Mouse (Mus musculus) kidney, adult 11 months (tissue): ENCODE results near the gene Olfm1.

Experiments used
- DNase-seq: peaks from one replicate; pipeline ENCODE4 v3.0.0; 2022

Gene Olfm1

GRCm38 (mm10) chr2:28192821-28193689 lies at the start of gene Olfm1:
TSS of gene Olfm1 (plus strand) at chr2:28192992.
- peak; percentile 21 for DNase-seq

GRCm38 (mm10) chr2:28143417-28144045 lies 49.3 kb upstream of the Olfm1 start:
- DNase-seq = no peak

GRCm38 (mm10) chr2:28145702-28146101 lies 47.1 kb upstream of the Olfm1 start:
- DNase-seq = no peak

- DNase-seq = no peak
Observed at GRCm38 (mm10) chr2:28146152-28146551, 46.6 kb upstream of the Olfm1 start.

GRCm38 (mm10) chr2:28146685-28147084 lies 46.1 kb upstream of the Olfm1 start:
- DNase-seq = no peak

GRCm38 (mm10) chr2:28147248-28147794 lies 45.5 kb upstream of the Olfm1 start:
- DNase-seq = no peak

GRCm38 (mm10) chr2:28149688-28150087 lies 43.1 kb upstream of the Olfm1 start:
- no peak for DNase-seq

- no peak for DNase-seq
Observed at GRCm38 (mm10) chr2:28160568-28160967, 32.2 kb upstream of the Olfm1 start.

- DNase-seq = peak; percentile 7
Observed at GRCm38 (mm10) chr2:28165570-28165969, 27.2 kb upstream of the Olfm1 start.

GRCm38 (mm10) chr2:28169336-28169735 lies 23.5 kb upstream of the Olfm1 start:
- no peak for DNase-seq

GRCm38 (mm10) chr2:28171962-28172361 lies 20.8 kb upstream of the Olfm1 start:
- no peak for DNase-seq

- no peak for DNase-seq
Observed at GRCm38 (mm10) chr2:28173225-28174141, 19.3 kb upstream of the Olfm1 start.

- DNase-seq = no peak
Observed at GRCm38 (mm10) chr2:28174441-28174840, 18.4 kb upstream of the Olfm1 start.

- DNase-seq = no peak
Observed at GRCm38 (mm10) chr2:28178600-28178999, 14.2 kb upstream of the Olfm1 start.

- DNase-seq = no peak
Observed at GRCm38 (mm10) chr2:28180053-28180452, 12.7 kb upstream of the Olfm1 start.

GRCm38 (mm10) chr2:28188398-28188944 lies 4.3 kb upstream of the Olfm1 start:
- DNase-seq = no peak

- DNase-seq = no peak
Observed at GRCm38 (mm10) chr2:28193690-28194087, 897 bp downstream of the Olfm1 start.

GRCm38 (mm10) chr2:28194962-28195617 lies 2.3 kb downstream of the Olfm1 start:
- no peak for DNase-seq

- no peak for DNase-seq
Observed at GRCm38 (mm10) chr2:28195726-28196125, 2.9 kb downstream of the Olfm1 start.

- no peak for DNase-seq
Observed at GRCm38 (mm10) chr2:28201441-28201841, 8.6 kb downstream of the Olfm1 start.

GRCm38 (mm10) chr2:28204167-28204566 lies 11.4 kb downstream of the Olfm1 start:
- peak; percentile 83 for DNase-seq
